Mouse (Mus musculus) T-helper 2 cell (primary cell): Measurements from ENCODE around the gene 9930111J21Rik1.
"Not testable (repeated sequence)": the region's sequence is repeated elsewhere in the genome, so short reads cannot be mapped to it uniquely, and the experiment has no call there.

Source experiments
- in situ Hi-C: fragments of 300-600 bp; cut with MboI, MseI; formaldehyde crosslinking; loops from one replicate; pipeline ENCODE4 v1.15.1; 2025; ENCODE audit warnings: high pct_unique_total_duplicates

The 9930111J21Rik1 gene

GRCm38 (mm10) chr11:48923818-48924217, 55.4 kb downstream of the 9930111J21Rik1 start:
- in situ Hi-C loops, result not testable (repeated sequence)

GRCm38 (mm10) chr11:48918380-48918779, 60.8 kb downstream of the 9930111J21Rik1 start:
- in situ Hi-C loops, result no loop called here

- in situ Hi-C loops, result no loop called here
Measured at GRCm38 (mm10) chr11:48913611-48914010, 65.6 kb downstream of the 9930111J21Rik1 start.

DNA sequence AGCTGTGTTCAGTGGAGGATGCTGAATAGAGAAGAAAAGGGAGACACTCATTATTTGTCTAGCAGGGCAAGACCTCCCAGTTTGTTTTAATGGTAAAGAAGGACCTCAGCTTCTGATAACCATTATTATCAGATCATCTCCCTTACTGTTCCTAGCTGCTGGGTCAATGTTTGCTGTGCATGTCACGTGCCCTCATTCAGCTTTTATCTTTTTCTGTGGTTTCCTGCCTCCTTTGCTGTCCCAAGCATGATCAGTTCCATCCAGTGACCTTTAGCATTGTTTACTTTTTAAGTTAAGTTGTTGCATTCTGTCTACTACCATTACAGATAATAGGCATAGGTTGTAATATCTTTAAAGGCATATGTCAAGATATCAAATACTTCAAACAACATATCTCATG, 70.7 kb downstream of the 9930111J21Rik1 start:
- in situ Hi-C loops, result no loop called here

GRCm38 (mm10) chr11:48902021-48902420, 77.2 kb downstream of the 9930111J21Rik1 start, which contains the start of gene Gm5431:
TSS of gene Gm5431 (minus strand) at chr11:48902214.
- in situ Hi-C loops, result no loop called here

DNA sequence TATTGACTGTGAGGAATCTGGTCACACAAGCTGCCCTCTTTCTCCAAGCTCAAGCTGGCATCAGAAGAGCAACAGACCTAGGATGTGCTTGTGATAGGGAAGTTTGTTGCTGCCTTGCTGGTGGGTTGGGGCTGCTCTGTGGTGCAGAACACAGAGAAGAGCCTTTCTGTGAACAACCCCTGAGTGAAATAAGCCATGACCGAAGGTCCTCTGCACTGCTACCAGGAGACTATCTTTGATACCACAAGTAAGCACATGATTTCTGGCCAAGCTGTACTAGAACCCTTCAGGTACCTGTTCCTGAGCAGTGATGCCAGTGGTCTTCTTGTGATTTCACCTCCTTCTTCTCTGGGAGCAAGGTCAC, 77.6 kb downstream of the 9930111J21Rik1 start:
- in situ Hi-C loops, result not testable (repeated sequence)

DNA sequence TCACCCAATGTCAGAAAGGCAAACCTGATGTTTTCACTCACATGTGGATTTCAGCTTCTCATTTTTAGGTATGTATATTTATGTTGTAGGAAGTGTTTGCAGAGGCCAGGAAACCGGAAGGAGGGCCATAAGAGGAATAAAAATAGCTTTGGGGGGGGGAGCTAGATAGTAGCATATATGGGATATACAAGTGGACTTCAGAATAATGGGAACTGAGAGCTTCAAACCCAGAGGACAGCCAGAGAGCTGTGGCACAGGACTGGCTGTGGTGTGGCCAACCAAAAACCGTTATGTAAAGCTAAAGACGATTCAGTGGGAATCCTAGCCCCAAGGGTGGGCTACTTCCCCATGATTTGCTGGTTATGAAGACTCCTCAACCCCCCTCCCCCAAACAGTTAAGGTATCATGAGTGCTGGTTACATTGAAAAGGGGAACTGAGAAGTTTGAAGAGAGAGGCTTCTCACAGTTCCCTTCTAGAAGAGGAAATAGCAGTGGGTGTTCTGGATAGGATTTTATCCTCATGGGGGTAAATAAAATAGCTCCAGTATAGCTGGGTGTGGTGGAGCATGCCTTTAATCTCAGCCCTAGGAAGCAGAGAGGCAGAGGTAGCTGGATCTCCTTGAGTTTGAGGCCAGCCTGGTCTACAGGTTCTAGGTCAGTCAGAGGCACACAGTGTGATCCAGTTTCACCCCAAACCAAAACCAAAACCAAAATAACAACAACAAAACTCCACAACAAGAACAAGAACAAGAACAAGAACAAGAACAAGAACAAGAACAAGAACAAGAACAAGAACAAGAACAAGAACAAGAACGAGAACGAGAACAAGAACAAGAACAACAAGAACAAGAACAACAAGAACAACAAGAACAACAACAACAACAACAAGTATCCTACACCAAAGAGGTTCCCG, 78.3 kb downstream of the 9930111J21Rik1 start:
- in situ Hi-C loops, result not testable (repeated sequence)

DNA sequence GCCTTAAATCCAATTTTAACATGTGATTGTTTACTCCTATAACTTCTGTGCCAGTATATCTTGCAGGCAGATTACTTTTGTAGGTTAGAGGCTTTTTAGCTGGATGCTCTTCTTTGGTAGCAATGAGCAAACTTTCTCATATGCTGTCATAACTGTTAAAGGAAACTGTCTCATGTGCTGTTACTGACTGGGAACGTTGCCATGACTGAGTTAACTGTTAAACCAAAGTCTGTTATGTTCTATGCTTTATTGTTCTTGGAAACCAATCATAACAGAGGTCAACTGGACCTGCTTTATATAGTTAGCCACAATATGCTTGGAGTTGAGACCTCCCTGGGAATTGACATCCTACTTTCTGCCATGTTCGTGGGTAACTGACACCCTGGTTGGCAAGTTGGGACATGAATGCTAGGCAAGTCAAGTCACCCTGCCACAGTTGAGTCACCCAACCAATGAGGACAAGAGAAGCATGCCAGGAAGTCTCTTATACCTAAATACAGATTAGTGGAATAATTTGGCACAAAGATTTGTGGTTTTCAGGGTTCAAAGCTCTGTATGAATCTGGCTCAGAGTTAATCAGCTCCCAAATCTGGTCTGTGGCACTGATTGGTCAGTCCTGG, 80.3 kb downstream of the 9930111J21Rik1 start:
- in situ Hi-C loops, result no loop called here
